Mouse (Mus musculus) kidney, adult 2 months (tissue): ENCODE data around the gene Vsir. TPM values are rescaled to one million over a fixed set of nuclear protein-coding genes. Genes with fewer than 3 reads are reported as not detected.

Experiments used
- DNase-seq: peaks from one replicate; pipeline ENCODE4 v3.0.0; 2021
- H3K27ac ChIP-seq: fragments of 200-500 bp; 2 replicates; pipeline ENCODE4 v1.5.1; 2012; ENCODE audit warnings: low read depth, low read length, control low read depth, inconsistent platforms; ENCODE audit not compliant: insufficient read depth
- H3K27me3 ChIP-seq: fragments of 200-500 bp; replicated peaks from 2 replicates; pipeline ENCODE4 v1.6.1; 2012; ENCODE audit warnings: mild to moderate bottlenecking, moderate library complexity, low read length, inconsistent platforms; ENCODE audit not compliant: control insufficient read depth, insufficient read depth
- H3K36me3 ChIP-seq: fragments of 200-500 bp; 2 replicates; pipeline ENCODE4 v1.6.1; 2012; ENCODE audit warnings: mild to moderate bottlenecking, moderate library complexity, low read length, inconsistent platforms; ENCODE audit not compliant: control insufficient read depth, insufficient read depth
- H3K4me1 ChIP-seq: fragments of 200-500 bp; 2 replicates; pipeline ENCODE4 v1.6.1; 2011; ENCODE audit warnings: low read length; ENCODE audit not compliant: control insufficient read depth, insufficient read depth
- H3K4me3 ChIP-seq: fragments of 200-500 bp; 2 replicates; pipeline ENCODE4 v1.5.1; 2011; ENCODE audit warnings: mild to moderate bottlenecking, low read depth, low read length, control low read depth; ENCODE audit not compliant: insufficient read depth
- CTCF ChIP-seq: fragments of 200-500 bp; conservative IDR thresholded peaks from 2 replicates; pipeline ENCODE4 v1.5.1; 2011; ENCODE audit warnings: low read depth, mild to moderate bottlenecking, control low read depth, low read length, moderate library complexity, mixed read lengths; ENCODE audit not compliant: insufficient read depth, insufficient read length
- POLR2A ChIP-seq: fragments of 200-500 bp; IDR thresholded peaks from one replicate; pipeline ENCODE4 v1.6.1; 2011; ENCODE audit warnings: low read depth, low read length, control low read depth
- WGBS: fragments of 180-500 bp; shearing (Covaris S2); methylation state at CpG from one replicate; pipeline ENCODE4 v1.1.7; 2018; 5-methylcytosine and 5-hydroxymethylcytosine counted together
- polyA plus RNA-seq: library from polyadenylated mRNA; depleted of rRNA; stranded (reverse); fragments of >200 nt; gene quantifications from 2 replicates; pipeline ENCODE4 v1.2.3, GENCODE M21; 2012

The Vsir gene
- polyA plus RNA-seq, 1 experiment, result 20.8 TPM

- TF ChIP-seq POLR2A, result no peak
- TF ChIP-seq CTCF, result no peak
- no peak for DNase-seq
- Histone ChIP-seq H3K4me3 (no peak overlapping the region), H3K36me3 (no peaks in the 10 kb centered on the region), H3K27ac (no peak overlapping the region), H3K27me3 (no peaks in the 10 kb centered on the region), H3K4me1 (no peaks in the 10 kb centered on the region)
- WGBS, result 59% methylated on average over 5 of the region's 5 CpGs
These were observed 6.8 kb downstream of the Vsir start for GRCm38 (mm10) chr10:60353241-60354002.

- H3K4me3 ChIP-seq, result no peak overlapping the region
- no peaks in the 10 kb centered on the region for H3K27me3 ChIP-seq
- no peaks in the 10 kb centered on the region for H3K4me1 ChIP-seq
- no peak overlapping the region for H3K27ac ChIP-seq
- H3K36me3 ChIP-seq, result no peaks in the 10 kb centered on the region
- DNase-seq, result no peak
- TF ChIP-seq POLR2A, result no peak
- no peak for TF ChIP-seq CTCF
- 96% methylated on average over 4 of the region's 4 CpGs for WGBS
These were observed 7.3 kb downstream of the Vsir start for GRCm38 (mm10) chr10:60354003-60354325.

- Histone ChIP-seq H3K36me3 (no peaks in the 10 kb centered on the region), H3K27ac (no peak overlapping the region), H3K4me1 (no peaks in the 10 kb centered on the region), H3K4me3 (no peak overlapping the region), H3K27me3 (no peaks in the 10 kb centered on the region)
- DNase-seq, result no peak
- TF ChIP-seq CTCF, result no peak
- TF ChIP-seq POLR2A, result no peak
- WGBS, result 53% methylated on average over 11 of the region's 11 CpGs
These were observed 8.4 kb downstream of the Vsir start for GRCm38 (mm10) chr10:60354881-60355677.

- Histone ChIP-seq H3K4me1 (no peaks in the 10 kb centered on the region), H3K4me3 (no peak overlapping the region), H3K27ac (no peak overlapping the region), H3K27me3 (no peaks in the 10 kb centered on the region), H3K36me3 (no peaks in the 10 kb centered on the region)
- 80% methylated on average over 4 of the region's 4 CpGs for WGBS
- DNase-seq, result no peak
- no peak for TF ChIP-seq CTCF
- TF ChIP-seq POLR2A, result no peak
These were observed 10.8 kb downstream of the Vsir start for GRCm38 (mm10) chr10:60357441-60357840.

- TF ChIP-seq CTCF (no peak), POLR2A (no peak)
- H3K4me3 ChIP-seq, result no peak overlapping the region
- 95% methylated on average over 14 of the region's 14 CpGs for WGBS
- no peak overlapping the region for H3K27ac ChIP-seq
- H3K27me3 ChIP-seq, result no peaks in the 10 kb centered on the region
- no peaks in the 10 kb centered on the region for H3K4me1 ChIP-seq
- no peaks in the 10 kb centered on the region for H3K36me3 ChIP-seq
- no peak for DNase-seq
These were observed 11.2 kb downstream of the Vsir start for GRCm38 (mm10) chr10:60357901-60358300.

- WGBS, result 69% methylated on average over 4 of the region's 4 CpGs
- TF ChIP-seq CTCF (no peak), POLR2A (no peak)
- no peak for DNase-seq
These were observed 12.1 kb downstream of the Vsir start for GRCm38 (mm10) chr10:60358776-60359175.

GRCm38 (mm10) chr10:60361615-60362309 lies 15.1 kb downstream of the Vsir start:
- WGBS, result 52% methylated on average over 12 of the region's 12 CpGs
- no peaks in the 10 kb centered on the region for H3K36me3 ChIP-seq
- no peak for DNase-seq
- H3K4me3 ChIP-seq, result no peak overlapping the region
- H3K27ac ChIP-seq, result no peak overlapping the region
- no peaks in the 10 kb centered on the region for H3K4me1 ChIP-seq
- H3K27me3 ChIP-seq, result no peaks in the 10 kb centered on the region; the same call in 1 of the 2 replicates
- TF ChIP-seq CTCF (no peak), POLR2A (no peak)

More at GRCm38 (mm10) chr10:60358776-60359175, 12.1 kb downstream of the Vsir start:
- no peaks in the 10 kb centered on the region for H3K36me3 ChIP-seq
- H3K27me3 ChIP-seq, result no peaks in the 10 kb centered on the region; the same call in 1 of the 2 replicates
- H3K27ac ChIP-seq, result no peak overlapping the region
- no peaks in the 10 kb centered on the region for H3K4me1 ChIP-seq
- H3K4me3 ChIP-seq, result no peak overlapping the region
